Mouse (Mus musculus) testis, postnatal 10 days (tissue): ENCODE results near the gene Tmem63b.
"Not testable (repeated sequence)": the region's sequence is repeated elsewhere in the genome, so short reads cannot be mapped to it uniquely, and the experiment has no call there.

ENCODE experiments used
- DNase-seq: peaks from one replicate; pipeline ENCODE4 v3.0.0; 2021; ENCODE audit warnings: low spot score

Tmem63b gene

GRCm38 (mm10) chr17:45671821-45672220, 14.9 kb downstream of the Tmem63b start:
- DNase-seq = no peak

DNA sequence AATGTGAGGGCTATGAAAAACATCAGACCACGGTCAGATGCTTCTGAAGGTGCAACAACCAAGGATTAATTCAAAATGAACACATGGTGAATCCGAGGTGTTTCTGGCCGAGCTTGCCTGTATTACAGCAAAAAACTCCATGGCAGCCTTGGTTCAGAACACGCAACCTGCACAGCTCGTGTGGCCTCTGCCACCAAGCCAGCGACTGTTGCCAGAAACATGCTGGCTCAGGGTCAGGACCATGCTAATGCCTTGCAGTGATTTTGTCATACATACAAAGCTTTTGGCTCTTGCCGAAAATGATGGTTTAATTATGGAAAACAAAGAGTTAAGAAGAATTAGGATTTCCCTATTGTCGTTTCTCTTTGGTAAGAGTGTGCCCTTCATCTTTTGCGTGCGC, 18.7 kb downstream of the Tmem63b start:
- no peak for DNase-seq

DNA sequence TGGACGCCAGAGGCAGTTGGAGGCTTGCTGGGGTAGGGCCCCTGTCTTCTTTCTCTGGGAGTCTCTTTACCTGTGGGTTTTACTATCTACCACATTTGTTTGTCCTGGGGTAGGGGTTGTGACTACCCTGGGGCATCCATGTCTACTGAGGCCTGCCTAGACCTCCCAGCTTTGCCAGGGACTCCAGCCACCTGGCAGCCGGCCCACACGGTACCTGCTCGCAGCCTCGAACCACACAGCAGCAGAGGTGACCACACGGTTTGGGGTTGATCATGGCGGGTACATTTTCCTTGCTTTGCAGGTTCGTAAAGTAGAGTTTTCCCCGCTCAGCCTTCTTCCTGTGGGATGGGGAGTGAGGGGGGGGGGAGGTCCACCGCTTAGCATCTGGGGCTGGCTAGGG, 19.2 kb downstream of the Tmem63b start:
- no peak for DNase-seq

DNA sequence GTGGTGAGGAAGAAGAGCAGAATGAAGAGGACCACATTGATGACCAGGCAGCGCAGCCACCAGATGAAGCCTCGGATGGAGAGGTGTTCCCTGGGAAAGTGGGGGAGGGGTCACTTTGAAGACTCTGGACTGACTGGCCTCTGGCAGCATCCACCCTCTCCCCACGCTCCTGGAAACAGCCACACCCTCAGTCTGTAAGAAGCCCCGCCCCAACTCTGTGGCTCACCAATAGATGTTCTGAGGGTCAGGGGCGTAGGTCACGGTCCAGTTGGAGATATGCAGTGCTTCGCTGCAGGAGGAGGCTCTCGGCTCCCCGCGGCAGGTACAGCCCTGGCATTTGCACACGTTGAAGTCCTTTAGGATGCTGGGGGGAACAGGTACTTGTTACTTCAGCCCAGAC, 20.6 kb downstream of the Tmem63b start:
- no peak for DNase-seq

GRCm38 (mm10) chr17:45664608-45665007, 22.1 kb downstream of the Tmem63b start:
- no peak for DNase-seq

GRCm38 (mm10) chr17:45663106-45663919, 23.4 kb downstream of the Tmem63b start:
- DNase-seq = peak; percentile 90

DNA sequence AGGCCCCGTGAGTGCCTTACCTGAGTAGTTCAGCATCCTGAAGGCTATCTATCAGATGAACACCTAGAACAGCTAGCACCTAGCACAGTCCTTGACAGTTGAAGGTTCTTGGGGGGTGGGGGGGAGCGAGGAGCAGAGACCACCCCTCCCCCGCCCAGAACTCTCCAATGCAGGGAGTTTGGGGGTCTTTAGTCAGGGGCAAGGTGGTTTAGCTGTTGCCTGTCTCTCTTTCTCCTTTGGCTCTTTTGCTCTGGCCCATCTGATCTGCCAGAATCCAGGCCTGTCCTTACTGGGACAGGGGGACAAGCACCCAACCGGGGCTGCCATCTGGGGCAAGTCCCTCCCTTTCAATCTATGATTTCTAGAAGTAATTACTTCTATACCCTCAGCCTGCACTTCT, 27.5 kb downstream of the Tmem63b start, which contains the start of gene Capn11:
Gene Capn11 (minus strand): TSS at position 101 of the 400 bp plus-strand sequence.
- DNase-seq = no peak

- DNase-seq = no peak
Measured at GRCm38 (mm10) chr17:45655820-45656219, 30.9 kb downstream of the Tmem63b start.

GRCm38 (mm10) chr17:45653233-45653632, 33.5 kb downstream of the Tmem63b start:
- no peak for DNase-seq

DNA sequence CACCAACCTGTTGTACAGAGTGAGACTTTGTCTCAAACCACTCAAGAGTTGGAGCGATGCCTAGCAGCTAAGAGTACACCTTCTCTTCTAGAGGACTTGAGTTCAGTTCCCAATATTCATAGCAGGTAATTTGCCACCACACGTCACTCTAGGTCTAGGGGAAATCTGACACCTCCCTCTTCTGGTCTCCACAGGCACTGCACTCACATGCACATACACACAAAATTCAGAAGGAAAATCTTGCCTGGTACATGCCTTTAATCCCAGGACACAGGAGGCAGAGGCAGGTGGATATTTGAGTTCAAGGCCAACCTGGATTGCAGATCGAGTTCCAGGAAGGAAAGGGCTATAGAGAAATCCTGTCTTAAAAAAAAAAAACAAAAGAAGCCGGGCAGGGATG, 42.5 kb downstream of the Tmem63b start:
- no peak for DNase-seq

DNA sequence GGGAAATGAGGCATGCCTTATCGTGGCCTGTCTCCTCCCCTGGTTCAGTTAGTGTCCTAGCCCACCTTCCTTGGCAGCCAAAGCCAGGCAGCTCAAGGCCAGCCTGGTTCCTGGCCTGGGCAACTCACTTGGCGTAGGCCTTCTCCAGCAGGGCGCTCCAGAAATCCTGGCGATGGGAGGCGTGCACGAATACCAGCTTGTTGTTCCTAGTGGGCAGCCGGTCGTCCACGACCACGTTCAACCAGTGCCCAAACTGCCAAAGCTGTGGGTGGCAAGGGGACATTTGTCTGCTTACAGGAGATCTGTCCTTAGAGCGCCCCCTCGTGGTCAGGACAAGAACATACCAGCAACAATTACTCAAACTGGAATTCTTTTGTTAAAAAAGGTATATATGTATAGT, 44.0 kb downstream of the Tmem63b start:
- DNase-seq = peak; percentile 91

DNA sequence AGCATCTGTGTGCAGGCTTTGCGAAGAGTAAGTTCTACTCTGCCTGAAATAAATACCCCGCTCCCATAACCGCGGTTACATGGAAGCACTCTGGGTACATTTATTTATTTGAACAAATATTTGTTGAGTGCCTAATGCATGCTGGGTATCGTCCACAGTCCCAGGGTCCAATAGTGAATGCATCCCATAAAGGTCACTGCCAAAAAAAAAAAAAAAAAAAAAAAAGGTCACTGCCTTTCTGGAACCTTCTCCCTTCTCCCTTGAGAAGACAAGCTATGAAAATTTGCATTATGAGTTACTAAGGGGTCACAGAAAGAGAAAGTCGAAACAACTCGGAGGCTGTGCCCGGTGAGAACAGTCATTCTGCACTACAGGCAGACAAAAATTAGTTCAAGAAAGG, 44.7 kb downstream of the Tmem63b start:
- DNase-seq = no peak

DNA sequence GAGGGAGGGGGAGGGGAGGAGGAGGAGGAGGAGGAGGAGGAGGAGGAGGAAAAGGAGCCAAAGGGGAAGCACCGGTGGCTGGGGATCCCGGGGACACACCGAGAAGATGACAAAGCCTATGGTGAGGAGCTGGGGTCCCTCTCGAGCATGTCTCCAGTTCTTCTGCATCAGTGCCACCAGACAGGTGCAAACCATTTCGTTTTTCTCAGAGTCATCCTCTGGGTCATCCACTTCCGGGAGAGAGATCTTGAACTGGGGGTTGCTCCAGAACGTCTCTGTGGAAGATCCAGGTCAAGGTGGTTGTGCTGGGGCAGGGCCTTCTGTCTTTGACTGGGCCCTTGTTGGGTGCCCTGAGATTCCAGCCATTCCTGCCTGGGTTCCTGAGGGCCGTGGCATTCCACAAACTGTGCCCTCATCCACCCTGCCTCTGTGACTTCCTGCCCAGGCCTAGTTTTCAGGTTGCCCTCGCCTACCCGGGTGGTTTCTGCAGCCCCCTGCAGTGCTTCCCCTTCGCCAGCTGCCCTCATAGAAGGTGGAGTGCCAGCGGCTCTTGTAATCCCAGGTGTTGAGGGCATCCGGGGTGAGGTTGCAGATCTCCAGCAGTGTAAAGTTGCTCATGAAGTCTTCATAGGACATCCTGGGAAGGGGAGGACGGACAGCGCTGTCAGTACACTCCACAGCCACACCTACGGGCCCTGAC, 48.0 kb downstream of the Tmem63b start:
- no peak for DNase-seq

DNA sequence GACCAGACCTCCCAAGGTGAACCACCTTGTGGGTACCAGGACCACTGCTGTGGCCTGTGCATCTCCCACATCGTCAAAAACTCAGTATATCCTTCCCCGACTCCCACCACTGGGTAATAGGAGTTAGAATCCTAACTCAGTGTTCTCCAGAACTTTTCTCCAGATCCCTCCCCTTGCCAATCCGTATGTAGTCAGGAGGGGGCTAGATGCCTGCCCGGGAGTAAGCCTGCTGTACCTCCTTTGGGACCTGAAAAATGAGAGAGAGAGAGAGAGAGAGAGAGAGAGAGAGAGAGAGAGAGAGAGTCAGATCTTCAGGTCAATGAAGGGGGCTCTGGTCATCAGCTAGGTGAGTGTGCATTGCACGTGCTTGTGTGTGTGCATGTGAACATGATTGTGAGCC, 52.7 kb downstream of the Tmem63b start:
- no peak for DNase-seq

DNA sequence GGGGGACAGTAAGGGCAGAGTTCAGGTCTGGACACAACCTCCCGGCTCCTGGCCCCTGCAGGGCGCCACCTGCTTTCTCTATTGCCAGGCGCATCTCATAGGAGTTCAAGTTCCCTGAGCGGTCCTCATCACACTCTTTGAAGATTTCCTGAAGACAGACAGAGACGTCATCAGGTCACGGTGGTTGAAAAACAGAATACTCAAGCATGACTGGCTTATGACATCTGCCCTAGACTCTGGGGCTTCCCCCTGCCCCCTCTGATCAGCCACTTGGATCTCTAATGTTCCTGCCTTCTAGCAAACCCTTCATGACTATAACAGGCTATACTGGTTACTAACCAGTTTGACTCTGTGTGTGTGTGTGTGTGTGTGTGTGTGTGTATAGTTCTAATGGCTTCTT, 54.8 kb downstream of the Tmem63b start:
- DNase-seq = no peak

- no peak for DNase-seq
Measured at GRCm38 (mm10) chr17:45630992-45631391, 55.7 kb downstream of the Tmem63b start.

DNA sequence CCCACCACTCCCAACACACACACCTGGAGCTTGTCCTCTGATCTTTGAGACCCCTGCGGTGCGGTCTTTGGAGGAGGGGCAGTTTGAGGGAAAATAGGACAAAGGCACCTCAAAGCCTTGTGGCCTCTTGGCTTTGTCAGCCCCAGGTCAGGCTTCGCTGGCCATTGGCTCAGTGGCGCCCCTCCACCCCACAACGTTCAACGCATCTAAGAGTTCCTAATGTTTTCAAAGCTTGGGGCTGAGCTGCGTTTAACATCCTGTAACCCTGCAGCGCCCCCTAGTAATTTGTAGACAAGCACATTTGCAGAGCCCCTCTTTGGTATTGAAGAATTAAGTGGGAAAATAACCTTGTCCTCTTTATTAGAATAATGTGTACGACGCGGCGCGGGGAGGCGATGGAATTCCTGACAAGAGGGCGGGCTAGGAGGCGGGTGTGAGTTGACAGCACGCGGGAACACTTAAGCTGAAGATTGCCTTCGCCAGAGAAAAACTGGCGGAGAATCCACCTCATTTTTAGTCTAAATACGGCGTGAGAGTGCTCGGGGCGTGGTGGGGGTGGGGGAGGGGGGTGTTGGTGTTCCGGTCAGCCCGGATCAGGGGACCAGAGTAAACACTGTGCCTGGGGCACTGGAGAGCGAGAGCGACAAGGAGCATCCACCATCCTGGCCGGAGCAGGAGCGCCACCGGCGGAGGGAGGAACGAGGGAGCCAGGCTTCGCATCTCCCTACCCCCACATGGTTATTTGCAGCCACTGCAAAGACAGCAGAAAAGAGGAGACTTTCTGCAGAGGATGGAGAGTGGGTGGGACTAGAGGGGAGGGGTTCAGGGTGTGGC, 56.6 kb downstream of the Tmem63b start:
- DNase-seq = peak; percentile 81

DNA sequence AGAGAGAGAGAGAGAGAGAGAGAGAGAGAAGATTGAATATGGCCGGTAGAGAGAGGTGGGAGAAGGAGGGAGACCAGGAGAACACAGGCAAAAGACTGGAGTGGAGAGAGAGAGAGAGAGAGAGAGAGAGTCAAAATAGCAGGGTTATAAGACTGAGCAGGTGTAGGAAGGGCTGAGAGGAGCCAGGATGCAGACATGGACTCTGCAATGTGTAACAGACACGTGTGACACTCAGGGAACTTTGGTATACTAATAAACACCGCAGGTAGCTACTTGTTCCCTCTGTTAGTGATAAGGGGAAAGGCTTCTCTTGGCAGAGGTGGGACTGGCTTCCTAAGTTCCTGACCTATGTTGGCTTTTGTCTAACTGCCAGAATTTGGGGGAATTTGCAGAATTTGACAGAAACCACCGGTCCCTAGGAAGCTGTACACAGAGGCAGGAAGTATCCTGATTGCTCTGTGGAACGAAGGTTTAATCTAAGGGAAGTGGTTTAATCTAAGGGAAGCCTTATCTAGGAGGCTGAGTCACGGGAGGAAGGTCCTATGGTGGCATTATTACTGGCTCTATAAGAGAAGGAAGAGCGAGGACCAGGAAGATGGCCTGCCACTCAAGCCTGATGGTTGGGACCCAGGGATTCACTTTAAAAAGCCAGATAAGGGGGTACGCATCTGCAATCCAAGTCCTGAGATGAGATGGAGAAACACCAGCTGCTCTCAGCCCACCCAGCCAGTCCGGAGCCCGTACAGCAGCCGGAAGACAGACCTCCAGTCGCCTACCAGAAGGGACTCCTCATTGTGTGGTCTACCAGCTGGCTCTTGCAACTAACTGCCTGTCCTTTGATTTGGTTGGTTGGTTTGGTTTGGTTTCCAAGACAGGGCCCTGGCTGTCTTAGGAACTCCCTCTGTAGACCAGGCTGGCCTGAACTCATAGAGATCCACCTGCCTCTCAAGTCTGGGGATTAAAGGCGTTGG, 57.5 kb downstream of the Tmem63b start:
- DNase-seq = peak; percentile 53

GRCm38 (mm10) chr17:45628160-45628559, 58.5 kb downstream of the Tmem63b start:
- DNase-seq = no peak

DNA sequence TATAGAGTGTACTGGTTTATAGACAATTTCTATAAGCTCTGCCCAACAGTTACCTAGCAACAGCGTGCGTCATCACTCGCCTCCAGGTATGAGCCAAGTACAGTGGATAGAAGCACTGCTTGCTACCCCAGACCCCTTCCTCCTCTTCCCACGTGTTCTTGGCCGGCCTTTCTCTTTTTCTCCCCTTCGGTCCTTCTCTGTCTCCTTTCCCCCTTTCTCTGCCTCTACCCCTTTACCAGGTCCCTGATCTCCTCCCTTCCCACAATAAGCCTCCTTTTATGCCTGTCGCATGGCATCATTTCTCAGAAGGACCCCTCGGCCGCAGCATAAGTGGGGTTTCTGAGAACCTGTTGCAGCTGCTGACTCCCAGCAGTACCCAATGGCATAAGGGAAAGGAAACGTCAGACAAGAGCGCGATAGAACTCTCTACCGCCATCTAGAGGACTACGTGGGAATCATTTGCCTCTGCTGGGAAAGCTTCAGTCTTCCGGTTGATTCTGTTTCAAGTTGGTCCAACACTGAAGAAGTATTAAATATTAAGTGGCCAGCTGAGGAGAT, 60.0 kb downstream of the Tmem63b start:
- DNase-seq = peak; percentile 72

- not testable (repeated sequence) for DNase-seq
Measured at GRCm38 (mm10) chr17:45623425-45623824, 63.3 kb downstream of the Tmem63b start.
